Mouse (Mus musculus): Measurements from ENCODE around the gene Copg1. TPM values are rescaled to one million over a fixed set of nuclear protein-coding genes. Genes with fewer than 3 reads are reported as not detected.
"Not testable (repeated sequence)": the region's sequence is repeated elsewhere in the genome, so short reads cannot be mapped to it uniquely, and the experiment has no call there.

Gene Copg1
- total RNA-seq, 2 experiments from 2014 or later: 43.2 to 67.2 TPM

- no peak for ATAC-seq (replicated peaks; ENCODE audit: poor library complexity)
These were observed 54.6 kb downstream of the Copg1 start for GRCm38 (mm10) chr6:87942179-87942578.

GRCm38 (mm10) chr6:87962457-87962856, 74.8 kb downstream of the Copg1 start:
- not testable (repeated sequence) for ATAC-seq (replicated peaks; ENCODE audit: poor library complexity)

Other genes with a start within 250 kb of the Copg1 start
- 12.4 and 17.0 TPM in 2 replicates for gene Aplf, start 215.6 kb upstream of the Copg1 start, total RNA-seq (2015)
- 24.1 and 25.7 TPM in 2 replicates for gene Aplf, start 215.6 kb upstream of the Copg1 start, total RNA-seq (2017)
- gene Efcc1, start 156.9 kb upstream of the Copg1 start, total RNA-seq (2015): 0.64 and 1.0 TPM in 2 replicates
- gene Efcc1, start 156.9 kb upstream of the Copg1 start, total RNA-seq (2017): 2.1 TPM in 2 replicates
- gene Gp9, start 109.7 kb upstream of the Copg1 start, total RNA-seq (2015): 1.9 and 2.2 TPM in 2 replicates
- gene Gp9, start 109.7 kb upstream of the Copg1 start, total RNA-seq (2017): 0.81 and 2.3 TPM in 2 replicates
- 12.7 and 17.9 TPM in 2 replicates for gene Rab43, start 75.7 kb upstream of the Copg1 start, total RNA-seq (2015)
- 3.5 and 5.1 TPM in 2 replicates for gene Rab43, start 75.7 kb upstream of the Copg1 start, total RNA-seq (2017)
- gene Gm45140, start 52.0 kb upstream of the Copg1 start, total RNA-seq (2015): 2.2 and 3.7 TPM in 2 replicates
- 17.4 and 19.9 TPM in 2 replicates for gene Gm45140, start 52.0 kb upstream of the Copg1 start, total RNA-seq (2017)
- gene Isy1, start 49.0 kb upstream of the Copg1 start, total RNA-seq (2015): 27.8 and 32.1 TPM in 2 replicates
- gene Isy1, start 49.0 kb upstream of the Copg1 start, total RNA-seq (2017): 115 and 136 TPM in 2 replicates
- 670 and 676 TPM in 2 replicates for gene Cnbp, start 36.7 kb upstream of the Copg1 start, total RNA-seq (2015)
- 953 and 1,115 TPM in 2 replicates for gene Cnbp, start 36.7 kb upstream of the Copg1 start, total RNA-seq (2017)
- gene Hmces, start 26.1 kb downstream of the Copg1 start, total RNA-seq (2015): 20.9 and 25.5 TPM in 2 replicates
- gene Hmces, start 26.1 kb downstream of the Copg1 start, total RNA-seq (2017): 34.5 and 37.8 TPM in 2 replicates
- 2.4 and 2.8 TPM in 2 replicates for gene H1fx, start 93.8 kb downstream of the Copg1 start, total RNA-seq (2015)
- gene H1fx, start 93.8 kb downstream of the Copg1 start, total RNA-seq (2017): 0.68 and 1.7 TPM in 2 replicates
- gene Rab7, start 157.5 kb downstream of the Copg1 start, total RNA-seq (2015): 262 and 265 TPM in 2 replicates
- gene Rab7, start 157.5 kb downstream of the Copg1 start, total RNA-seq (2017): 76.2 and 93.7 TPM in 2 replicates
- gene Rpn1, start 196.7 kb downstream of the Copg1 start, total RNA-seq (2015): 200 and 205 TPM in 2 replicates
- gene Rpn1, start 196.7 kb downstream of the Copg1 start, total RNA-seq (2017): 385 and 395 TPM in 2 replicates